Mouse (Mus musculus): ENCODE results near the gene Spcs2. TPM values are rescaled to one million over a fixed set of nuclear protein-coding genes. Genes with fewer than 3 reads are reported as not detected.

The Spcs2 gene
- polyA plus RNA-seq (2014; fragmentation: Nextera tagmentation; extraction: Ambion mirVana): 287 and 307 TPM in 2 replicates

DNA sequence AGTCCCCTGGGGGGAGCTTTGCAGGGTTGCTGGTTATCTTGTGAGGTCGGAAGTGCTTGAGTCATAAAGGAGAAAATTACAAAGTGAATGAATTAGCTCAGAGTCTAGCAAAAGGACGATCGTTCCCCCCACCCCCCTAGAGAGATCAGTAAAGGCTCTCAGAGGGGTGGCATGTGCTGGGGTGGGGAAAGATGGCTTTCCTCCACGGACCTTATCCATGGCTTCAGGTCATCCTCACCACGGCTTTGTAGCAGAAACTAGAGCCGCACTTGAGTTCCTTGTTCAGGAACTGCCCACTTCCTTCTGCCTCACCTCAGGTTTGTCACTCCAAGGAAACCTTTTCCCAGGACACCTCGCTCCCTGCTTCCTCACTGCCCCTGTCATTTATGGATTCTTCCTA, at the start of gene Spcs2:
Gene Spcs2 (minus strand): TSS at position 101 of the 400 bp plus-strand sequence.
- no peak within 1 kb of the TSS for H3K4me3 ChIP-seq (ENCODE audit: low read depth, low read length)
- no peaks in the 10 kb centered on the region for H3K36me3 ChIP-seq (ENCODE audit: control insufficient read depth, insufficient read depth, low read length)
- DNase-seq (ENCODE audit: low spot score) (no peak), ATAC-seq (replicated peaks; ENCODE audit: low FRiP score, low TSS enrichment, low read depth) (no peak)
- WGBS: 50% methylated on average over 7 of the region's 7 CpGs
- H3K4me2 ChIP-seq (ENCODE audit: low read length): no peak within 1 kb of the TSS
- no peak within 1 kb of the TSS for H3K9ac ChIP-seq (ENCODE audit: low read length)
- H3K9me3 ChIP-seq (ENCODE audit: control insufficient read depth, low read length): no peaks in the 10 kb centered on the region
- H3K4me1 ChIP-seq (replicated peaks; ENCODE audit: control insufficient read depth, insufficient read depth, low read length): no peaks in the 10 kb centered on the region
- no peaks in the 10 kb centered on the region for H3K27me3 ChIP-seq (replicated peaks; ENCODE audit: control insufficient read depth, insufficient read depth, low read length)
- H3K27ac ChIP-seq (ENCODE audit: low read depth): no peak within 1 kb of the TSS

DNA sequence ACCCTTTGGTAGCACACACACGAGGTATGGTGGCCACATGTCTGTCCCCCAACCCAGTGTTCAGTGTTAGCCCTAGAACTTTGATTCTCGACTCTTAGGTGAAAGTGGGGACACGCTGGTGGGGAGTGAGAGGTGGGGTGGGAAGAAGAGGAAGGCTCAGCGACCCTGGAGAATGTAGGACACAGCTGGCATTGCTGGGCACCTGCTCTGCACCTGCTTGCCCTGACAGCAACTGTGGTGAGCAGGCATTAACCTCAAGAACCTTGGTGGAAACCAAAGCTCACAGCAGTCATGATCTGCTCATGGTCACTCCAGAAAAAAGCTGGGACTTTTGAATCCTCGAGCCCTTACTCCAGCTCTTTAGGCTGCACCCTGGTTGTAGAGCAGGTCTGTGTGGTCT, 47.8 kb upstream of the Spcs2 start:
- WGBS: 86% methylated on average over 5 of the region's 5 CpGs
- peaks cover 2% of the 10 kb centered on the region for H3K27me3 ChIP-seq (replicated peaks; ENCODE audit: control insufficient read depth, insufficient read depth, low read length)
- H3K9ac ChIP-seq (ENCODE audit: low read length): no peak overlapping the region
- no peak overlapping the region for H3K4me2 ChIP-seq (ENCODE audit: low read length)
- no peak for DNase-seq (ENCODE audit: low spot score)
- H3K27ac ChIP-seq (ENCODE audit: low read depth): no peak overlapping the region
- no peaks in the 10 kb centered on the region for H3K9me3 ChIP-seq (ENCODE audit: control insufficient read depth, low read length)
- no peak for ATAC-seq (replicated peaks; ENCODE audit: low FRiP score, low TSS enrichment, low read depth)
- no peak overlapping the region for H3K4me3 ChIP-seq (ENCODE audit: low read depth, low read length)
- H3K4me1 ChIP-seq (replicated peaks; ENCODE audit: control insufficient read depth, insufficient read depth, low read length): no peaks in the 10 kb centered on the region
- H3K36me3 ChIP-seq (ENCODE audit: control insufficient read depth, insufficient read depth, low read length): no peaks in the 10 kb centered on the region

DNA sequence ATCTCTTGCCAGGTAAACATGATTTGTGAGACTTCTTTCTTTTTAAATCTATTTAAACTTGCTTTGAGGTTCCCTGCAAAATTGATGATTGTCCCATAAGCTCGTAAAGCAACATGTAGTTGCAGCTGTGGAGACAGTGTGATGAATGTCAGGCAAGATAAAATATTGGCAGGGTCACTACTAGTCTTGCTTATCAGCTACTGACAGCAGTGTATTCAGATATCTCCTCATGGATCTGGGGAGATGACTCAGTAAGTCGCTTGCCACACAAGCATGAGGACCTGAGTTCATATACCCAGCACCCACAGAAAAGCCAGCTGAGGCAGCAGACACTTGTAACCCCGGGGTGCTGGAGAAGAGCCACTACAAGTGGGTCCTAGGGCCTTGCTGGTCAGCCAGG, 44.2 kb upstream of the Spcs2 start:
- H3K27ac ChIP-seq (ENCODE audit: low read depth): no peak overlapping the region
- no peaks in the 10 kb centered on the region for H3K4me1 ChIP-seq (replicated peaks; ENCODE audit: control insufficient read depth, insufficient read depth, low read length)
- H3K9ac ChIP-seq (ENCODE audit: low read length): no peak overlapping the region
- H3K27me3 ChIP-seq (replicated peaks; ENCODE audit: control insufficient read depth, insufficient read depth, low read length): no peaks in the 10 kb centered on the region
- H3K9me3 ChIP-seq (ENCODE audit: control insufficient read depth, low read length): no peaks in the 10 kb centered on the region
- ATAC-seq (replicated peaks; ENCODE audit: low FRiP score, low TSS enrichment, low read depth) (no peak), DNase-seq (ENCODE audit: low spot score) (no peak)
- no peak overlapping the region for H3K4me2 ChIP-seq (ENCODE audit: low read length)
- no peaks in the 10 kb centered on the region for H3K36me3 ChIP-seq (ENCODE audit: control insufficient read depth, insufficient read depth, low read length)
- H3K4me3 ChIP-seq (ENCODE audit: low read depth, low read length): no peak overlapping the region
- WGBS: 61% methylated on average over 3 of the region's 3 CpGs

DNA sequence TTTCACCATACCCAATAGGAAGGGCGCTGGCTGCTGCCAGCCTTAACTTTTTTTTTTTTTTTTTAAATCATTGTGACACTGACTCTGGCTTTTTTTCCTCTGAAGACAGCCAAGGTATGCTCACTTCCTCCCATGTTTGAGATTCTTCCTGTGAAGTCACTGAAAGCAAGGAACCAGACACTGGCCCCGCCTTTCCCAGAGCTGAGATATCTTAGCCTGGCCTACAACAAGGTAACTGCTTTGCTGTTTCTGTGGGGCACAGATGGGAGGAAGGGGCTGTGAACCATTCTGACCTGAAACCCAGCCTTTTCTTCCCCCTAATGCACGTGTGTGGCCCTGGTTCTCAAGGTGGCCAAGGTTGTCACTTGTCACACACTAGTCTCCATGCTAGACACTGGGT, 43.1 kb upstream of the Spcs2 start:
- Histone ChIP-seq H3K36me3 (ENCODE audit: control insufficient read depth, insufficient read depth, low read length) (no peaks in the 10 kb centered on the region), H3K4me2 (ENCODE audit: low read length) (no peak overlapping the region), H3K27ac (ENCODE audit: low read depth) (no peak overlapping the region), H3K4me1 (replicated peaks; ENCODE audit: control insufficient read depth, insufficient read depth, low read length) (no peaks in the 10 kb centered on the region), H3K27me3 (replicated peaks; ENCODE audit: control insufficient read depth, insufficient read depth, low read length) (no peaks in the 10 kb centered on the region), H3K9me3 (ENCODE audit: control insufficient read depth, low read length) (no peaks in the 10 kb centered on the region), H3K9ac (ENCODE audit: low read length) (no peak overlapping the region), H3K4me3 (ENCODE audit: low read depth, low read length) (no peak overlapping the region)
- 82% methylated on average over 3 of the region's 3 CpGs for WGBS
- ATAC-seq (replicated peaks; ENCODE audit: low FRiP score, low TSS enrichment, low read depth) (no peak), DNase-seq (ENCODE audit: low spot score) (no peak)

DNA sequence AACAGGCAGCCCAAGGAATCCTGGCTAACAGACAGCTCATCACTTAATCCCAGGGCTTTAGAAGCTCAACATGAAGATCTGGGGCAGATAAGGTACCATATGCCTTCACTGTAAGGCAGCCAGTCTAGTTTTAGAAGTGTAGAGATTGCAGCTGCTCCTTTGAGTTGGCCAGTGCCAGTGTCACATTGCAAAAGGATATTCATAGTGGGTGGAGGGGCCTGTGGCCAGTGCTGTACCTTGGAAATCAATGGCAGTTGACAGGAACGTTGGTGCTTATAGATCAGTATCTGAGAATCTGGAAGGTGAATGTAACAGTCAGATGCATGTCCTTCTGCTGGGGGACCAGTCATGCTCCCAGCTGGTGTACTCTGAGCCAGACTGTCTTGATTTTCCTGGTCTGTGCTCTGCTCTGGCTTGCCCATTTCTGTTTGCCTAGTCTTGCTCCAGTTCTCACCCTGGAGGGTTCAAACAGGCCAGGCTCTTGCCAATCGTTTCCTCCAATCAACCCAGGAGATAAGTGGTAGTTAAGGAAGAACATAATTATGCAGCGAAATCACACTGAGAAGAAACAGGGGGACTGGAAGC, 41.3 kb upstream of the Spcs2 start:
- Histone ChIP-seq H3K27ac (ENCODE audit: low read depth) (no peak overlapping the region), H3K4me3 (ENCODE audit: low read depth, low read length) (no peak overlapping the region), H3K27me3 (replicated peaks; ENCODE audit: control insufficient read depth, insufficient read depth, low read length) (no peaks in the 10 kb centered on the region), H3K4me1 (replicated peaks; ENCODE audit: control insufficient read depth, insufficient read depth, low read length) (no peaks in the 10 kb centered on the region), H3K9me3 (ENCODE audit: control insufficient read depth, low read length) (no peaks in the 10 kb centered on the region), H3K9ac (ENCODE audit: low read length) (no peak overlapping the region), H3K4me2 (ENCODE audit: low read length) (no peak overlapping the region), H3K36me3 (ENCODE audit: control insufficient read depth, insufficient read depth, low read length) (no peaks in the 10 kb centered on the region)
- no peak for DNase-seq (ENCODE audit: low spot score)
- 36% methylated on average over 3 of the region's 3 CpGs for WGBS
- ATAC-seq (replicated peaks; ENCODE audit: low FRiP score, low TSS enrichment, low read depth): no peak

DNA sequence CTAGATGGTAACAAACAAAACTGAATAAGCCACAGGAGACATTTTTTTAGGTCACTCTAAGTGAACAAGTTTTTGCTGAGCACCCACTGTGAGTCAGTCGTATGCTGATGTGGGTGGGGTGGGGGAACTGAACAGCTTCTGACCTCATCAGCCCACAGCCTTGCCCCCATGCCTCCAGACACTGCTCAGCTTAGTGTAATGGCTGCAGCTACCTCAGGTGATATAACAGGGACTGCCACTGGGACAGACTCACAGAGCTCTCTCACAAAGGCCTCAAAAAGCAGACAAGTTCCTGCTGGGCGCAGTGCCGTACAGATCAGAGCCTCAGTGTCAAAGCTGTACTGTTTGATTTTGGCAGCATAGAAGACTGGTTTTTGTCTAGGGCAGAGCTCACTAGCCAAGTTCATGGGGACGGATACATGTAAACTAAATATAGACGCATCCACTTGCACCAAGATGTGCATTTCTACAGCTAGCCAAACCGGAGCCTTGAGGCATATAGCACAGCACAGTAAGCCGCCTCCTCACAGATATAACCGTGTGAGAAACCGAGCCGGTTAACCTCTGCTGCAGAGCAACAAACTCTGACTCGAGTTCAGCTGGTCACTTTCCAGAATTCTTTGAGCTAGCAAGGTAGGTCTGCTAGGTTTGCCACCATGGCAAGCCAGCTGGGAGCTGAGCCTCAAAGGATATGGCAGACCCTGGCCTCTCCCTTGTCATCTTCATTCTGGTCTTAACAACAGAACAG, 39.8 kb upstream of the Spcs2 start:
- no peak overlapping the region for H3K4me2 ChIP-seq (ENCODE audit: low read length)
- H3K36me3 ChIP-seq (ENCODE audit: control insufficient read depth, insufficient read depth, low read length): no peaks in the 10 kb centered on the region
- no peak overlapping the region for H3K4me3 ChIP-seq (ENCODE audit: low read depth, low read length)
- H3K27ac ChIP-seq (ENCODE audit: low read depth): no peak overlapping the region
- ATAC-seq (replicated peaks; ENCODE audit: low FRiP score, low TSS enrichment, low read depth) (no peak), DNase-seq (ENCODE audit: low spot score) (no peak)
- H3K27me3 ChIP-seq (replicated peaks; ENCODE audit: control insufficient read depth, insufficient read depth, low read length): no peaks in the 10 kb centered on the region
- H3K9me3 ChIP-seq (ENCODE audit: control insufficient read depth, low read length): no peaks in the 10 kb centered on the region
- WGBS: 68% methylated on average over 11 of the region's 11 CpGs
- no peaks in the 10 kb centered on the region for H3K4me1 ChIP-seq (replicated peaks; ENCODE audit: control insufficient read depth, insufficient read depth, low read length)
- no peak overlapping the region for H3K9ac ChIP-seq (ENCODE audit: low read length)

DNA sequence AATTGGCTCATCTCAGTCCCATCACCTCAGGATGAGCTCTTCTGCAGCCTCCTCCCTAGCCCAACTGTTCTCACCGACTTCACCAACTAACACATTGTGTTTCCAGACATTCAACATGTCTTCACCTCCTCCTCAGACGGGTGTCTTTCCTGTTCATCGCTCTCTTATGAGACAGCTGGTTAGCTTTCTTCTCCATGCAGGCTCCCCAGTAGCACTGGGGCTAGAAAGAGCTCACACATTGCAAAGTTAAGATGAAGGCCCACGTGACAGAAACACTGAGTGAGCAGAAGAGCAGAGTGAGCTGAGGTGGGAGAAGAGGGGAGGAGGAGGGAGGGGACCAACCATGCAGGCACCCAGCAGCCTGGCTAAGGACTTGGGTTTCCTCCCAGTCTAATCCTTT, 38.9 kb upstream of the Spcs2 start:
- WGBS: 58% methylated on average over 4 of the region's 4 CpGs
- no peak for DNase-seq (ENCODE audit: low spot score)
- H3K36me3 ChIP-seq (ENCODE audit: control insufficient read depth, insufficient read depth, low read length): no peaks in the 10 kb centered on the region

DNA sequence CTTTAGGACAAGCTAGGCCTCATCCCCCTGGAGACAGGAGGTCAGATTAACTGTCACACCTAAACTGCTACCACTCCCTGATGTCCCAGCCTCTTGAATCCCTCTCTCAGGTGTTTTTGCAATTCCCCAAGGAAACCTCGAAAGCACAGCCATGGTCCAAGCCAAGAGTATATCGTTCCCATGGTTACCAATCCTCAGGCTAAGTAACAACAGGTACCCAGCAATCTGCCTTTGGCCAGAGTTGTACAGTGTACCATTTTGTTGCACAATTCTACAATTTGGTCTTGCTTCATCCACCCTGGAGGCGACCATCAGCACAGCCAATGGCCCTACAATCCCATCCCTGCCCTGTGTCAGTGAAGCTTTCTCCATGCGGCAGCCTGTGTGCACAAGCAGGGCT, 33.6 kb upstream of the Spcs2 start:
- H3K4me2 ChIP-seq (ENCODE audit: low read length): no peak overlapping the region
- no peak overlapping the region for H3K9ac ChIP-seq (ENCODE audit: low read length)
- 86% methylated on average over 4 of the region's 4 CpGs for WGBS
- no peaks in the 10 kb centered on the region for H3K4me1 ChIP-seq (replicated peaks; ENCODE audit: control insufficient read depth, insufficient read depth, low read length)
- ATAC-seq (replicated peaks; ENCODE audit: low FRiP score, low TSS enrichment, low read depth) (no peak), DNase-seq (ENCODE audit: low spot score) (no peak)
- H3K27me3 ChIP-seq (replicated peaks; ENCODE audit: control insufficient read depth, insufficient read depth, low read length): no peaks in the 10 kb centered on the region
- H3K9me3 ChIP-seq (ENCODE audit: control insufficient read depth, low read length): no peaks in the 10 kb centered on the region
- H3K27ac ChIP-seq (ENCODE audit: low read depth): no peak overlapping the region
- H3K4me3 ChIP-seq (ENCODE audit: low read depth, low read length): no peak overlapping the region
- no peaks in the 10 kb centered on the region for H3K36me3 ChIP-seq (ENCODE audit: control insufficient read depth, insufficient read depth, low read length)

More for the DNA sequence above, 38.9 kb upstream of the Spcs2 start:
- Histone ChIP-seq H3K9me3 (ENCODE audit: control insufficient read depth, low read length) (no peaks in the 10 kb centered on the region), H3K4me2 (ENCODE audit: low read length) (no peak overlapping the region), H3K4me3 (ENCODE audit: low read depth, low read length) (no peak overlapping the region), H3K27me3 (replicated peaks; ENCODE audit: control insufficient read depth, insufficient read depth, low read length) (no peaks in the 10 kb centered on the region), H3K9ac (ENCODE audit: low read length) (no peak overlapping the region), H3K27ac (ENCODE audit: low read depth) (no peak overlapping the region), H3K4me1 (replicated peaks; ENCODE audit: control insufficient read depth, insufficient read depth, low read length) (no peaks in the 10 kb centered on the region)
- ATAC-seq (replicated peaks; ENCODE audit: low FRiP score, low TSS enrichment, low read depth): no peak

DNA sequence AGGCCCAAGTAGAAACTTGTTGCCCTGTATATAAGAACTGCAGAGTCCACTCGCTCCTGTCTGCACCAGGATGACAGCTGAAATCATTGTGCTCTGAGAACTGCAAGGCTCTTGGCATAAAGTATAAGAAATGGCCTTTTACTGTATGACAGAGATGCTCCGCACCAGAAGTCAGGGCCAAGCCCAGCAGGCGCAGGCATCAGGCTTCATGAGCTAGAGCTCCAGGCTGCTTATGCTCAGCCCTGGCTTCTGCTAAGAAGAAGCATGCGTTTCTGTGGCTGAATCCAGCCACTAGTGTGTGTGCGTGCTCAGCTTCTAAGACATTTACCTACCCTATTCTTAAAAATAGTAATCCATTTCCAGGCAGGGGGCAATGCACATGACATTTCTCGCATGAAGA, 31.2 kb upstream of the Spcs2 start:
- WGBS: 78% methylated on average over 6 of the region's 6 CpGs
- no peak for ATAC-seq (replicated peaks; ENCODE audit: low FRiP score, low TSS enrichment, low read depth)
- no peaks in the 10 kb centered on the region for H3K36me3 ChIP-seq (ENCODE audit: control insufficient read depth, insufficient read depth, low read length)

More for the DNA sequence above, 31.2 kb upstream of the Spcs2 start:
- no peak overlapping the region for H3K4me2 ChIP-seq (ENCODE audit: low read length)
- H3K4me1 ChIP-seq (replicated peaks; ENCODE audit: control insufficient read depth, insufficient read depth, low read length): no peaks in the 10 kb centered on the region
- H3K27ac ChIP-seq (ENCODE audit: low read depth): no peak overlapping the region
- DNase-seq (ENCODE audit: low spot score): no peak
- H3K9me3 ChIP-seq (ENCODE audit: control insufficient read depth, low read length): no peaks in the 10 kb centered on the region
- H3K27me3 ChIP-seq (replicated peaks; ENCODE audit: control insufficient read depth, insufficient read depth, low read length): no peaks in the 10 kb centered on the region
- H3K4me3 ChIP-seq (ENCODE audit: low read depth, low read length): no peak overlapping the region
- H3K9ac ChIP-seq (ENCODE audit: low read length): no peak overlapping the region

Data from intestine, embryonic 14.5 days (tissue).